Mouse (Mus musculus): ENCODE results near the gene Sell. TPM values are rescaled to one million over a fixed set of nuclear protein-coding genes. Genes with fewer than 3 reads are reported as not detected.
"Not testable (repeated sequence)": the region's sequence is repeated elsewhere in the genome, so short reads cannot be mapped to it uniquely, and the experiment has no call there.

Gene Sell
- total RNA-seq (2014; fragmentation: Nextera tagmentation) (5.4 and 8.0 TPM in 2 replicates), total RNA-seq (2017) (15.1 and 20.2 TPM in 2 replicates)

DNA sequence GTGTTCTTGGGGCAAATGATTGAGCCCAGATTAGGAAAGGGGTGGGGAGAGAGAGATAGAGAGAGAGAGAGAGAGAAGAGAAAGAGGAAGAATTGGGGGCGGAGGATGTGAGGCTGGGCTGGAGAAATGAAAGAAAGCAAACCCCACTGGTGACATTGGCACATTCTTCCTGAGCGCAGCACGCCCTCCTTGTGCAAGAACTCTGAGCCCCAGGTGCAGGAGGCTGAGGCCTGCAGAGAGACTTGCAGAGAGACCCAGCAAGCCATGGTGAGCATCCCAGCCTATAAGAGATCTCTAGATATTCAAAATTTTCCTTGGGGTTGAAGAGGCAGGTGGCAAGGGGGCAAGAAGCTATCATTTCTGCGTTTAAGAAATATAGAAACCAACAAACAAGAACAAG is at the start of gene Sell:
Sell (plus strand) TSS at position 58 of the 400 bp plus-strand sequence.
- no peak; the same call in 1 of the 2 replicates for ATAC-seq (replicated peaks; ENCODE audit: low FRiP score, low TSS enrichment, poor library complexity, severe bottlenecking)

DNA sequence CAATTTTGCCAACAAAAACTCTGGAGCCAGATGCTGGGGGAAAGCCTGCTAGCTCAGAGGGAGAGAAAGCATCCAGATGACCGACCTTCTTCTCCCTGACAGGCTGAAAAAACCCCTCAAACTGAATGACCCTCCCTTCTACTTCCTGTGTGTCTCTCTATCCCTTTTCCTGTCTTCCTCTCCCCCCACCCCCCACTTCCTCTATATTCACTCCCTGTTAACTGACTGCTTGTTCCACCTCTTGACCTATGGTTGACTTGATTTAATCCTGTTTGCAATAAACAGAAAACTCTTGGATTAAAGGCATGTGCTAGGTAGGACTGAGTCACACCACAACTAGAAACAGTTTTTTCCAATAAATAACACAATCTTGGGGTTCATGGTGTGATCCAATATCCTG is 47.2 kb upstream of the Sell start:
- ATAC-seq (replicated peaks; ENCODE audit: low FRiP score, low TSS enrichment, poor library complexity, severe bottlenecking) = no peak

DNA sequence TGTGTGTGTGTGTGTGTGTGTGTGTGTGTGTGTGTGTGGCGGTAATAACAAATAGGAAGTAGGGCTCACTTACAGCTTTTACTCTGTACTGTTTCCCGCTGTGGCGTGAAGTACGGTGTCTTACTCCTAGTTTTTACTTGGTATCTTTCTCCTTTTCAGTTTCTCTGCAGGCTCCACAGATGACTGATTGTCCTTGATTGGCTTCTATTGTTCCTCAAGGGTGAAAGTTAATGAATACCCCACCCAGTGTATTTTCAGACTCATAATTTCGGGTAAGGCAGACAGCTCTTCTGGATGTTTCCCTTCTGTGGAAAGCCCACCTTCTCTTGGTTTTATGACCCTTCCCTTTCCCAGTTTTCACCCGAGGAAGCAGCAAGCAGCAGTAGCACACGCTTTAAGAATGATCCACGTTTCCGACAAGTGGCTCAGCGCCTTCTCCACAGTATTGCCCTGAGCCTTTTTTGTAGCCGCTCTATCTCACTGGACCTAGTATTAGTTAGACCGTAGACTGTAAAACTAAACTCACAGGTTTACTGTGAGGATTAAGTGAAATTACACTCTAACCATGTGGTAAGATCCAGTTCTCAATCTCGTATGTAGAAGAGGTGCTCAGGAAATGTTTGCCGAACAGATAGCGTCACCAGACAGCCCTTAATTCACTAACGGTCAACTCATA is 43.4 kb upstream of the Sell start:
- no peak for ATAC-seq (replicated peaks; ENCODE audit: low FRiP score, low TSS enrichment, poor library complexity, severe bottlenecking)

DNA sequence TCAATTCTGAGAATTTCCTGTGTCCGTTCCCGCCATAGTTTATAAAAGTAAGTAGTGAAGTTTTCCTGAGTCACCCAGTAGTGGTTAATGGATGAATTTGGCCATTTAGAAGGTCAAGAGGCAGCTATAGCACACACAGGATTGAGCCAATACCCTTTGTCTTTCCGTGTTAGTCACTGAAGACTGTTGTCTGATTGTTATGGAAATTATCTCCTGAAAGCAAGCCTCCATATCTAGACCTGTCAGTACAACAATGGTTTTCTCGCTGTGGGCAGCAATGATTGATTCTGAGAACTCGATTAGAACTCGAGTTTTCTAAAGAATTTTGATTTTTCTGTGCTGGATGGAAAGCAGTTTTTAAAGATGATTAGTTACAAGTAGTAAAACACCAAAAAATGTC is 42.0 kb upstream of the Sell start:
- ATAC-seq (replicated peaks; ENCODE audit: low FRiP score, low TSS enrichment, poor library complexity, severe bottlenecking) = no peak

DNA sequence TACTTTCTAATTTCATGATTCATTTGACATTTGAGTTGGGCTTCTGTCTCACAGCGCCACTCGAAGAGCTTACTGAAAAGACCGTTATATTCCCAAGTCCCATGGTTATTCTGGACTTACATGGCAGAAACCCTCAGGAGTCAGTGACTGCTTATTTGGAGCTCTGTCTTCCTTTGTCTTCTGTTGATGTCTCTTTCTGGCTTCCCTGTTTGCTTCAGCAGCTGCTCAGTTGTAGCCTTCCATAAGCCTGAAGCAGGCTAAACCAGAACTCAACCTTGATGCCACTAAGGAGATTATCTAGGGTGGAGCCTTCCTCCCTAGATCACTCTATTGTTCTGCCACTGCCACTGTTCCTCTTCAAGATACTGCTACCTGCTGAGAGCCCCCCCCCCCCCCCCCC is 41.0 kb upstream of the Sell start:
- not testable (repeated sequence) for ATAC-seq (replicated peaks; ENCODE audit: low FRiP score, low TSS enrichment, poor library complexity, severe bottlenecking)

DNA sequence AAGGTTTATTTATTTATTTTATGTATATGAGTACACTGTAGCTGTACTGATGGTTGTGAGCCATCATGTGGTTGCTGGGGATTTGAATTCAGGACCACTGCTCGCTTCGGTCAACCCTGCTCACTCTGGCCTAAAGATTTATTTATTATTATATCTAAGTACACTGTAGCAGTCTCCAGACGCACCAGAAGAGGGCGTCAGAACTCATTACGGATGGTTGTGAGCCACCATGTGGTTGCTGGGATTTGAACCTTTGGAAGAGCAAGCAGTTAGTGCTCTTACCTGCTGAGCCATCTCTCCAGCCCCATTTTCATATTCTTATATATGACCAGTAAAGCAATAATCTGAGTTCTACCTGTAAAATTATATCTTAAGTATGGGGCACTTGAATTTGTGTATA is 39.7 kb upstream of the Sell start:
- ATAC-seq (replicated peaks; ENCODE audit: low FRiP score, low TSS enrichment, poor library complexity, severe bottlenecking) = not testable (repeated sequence)

DNA sequence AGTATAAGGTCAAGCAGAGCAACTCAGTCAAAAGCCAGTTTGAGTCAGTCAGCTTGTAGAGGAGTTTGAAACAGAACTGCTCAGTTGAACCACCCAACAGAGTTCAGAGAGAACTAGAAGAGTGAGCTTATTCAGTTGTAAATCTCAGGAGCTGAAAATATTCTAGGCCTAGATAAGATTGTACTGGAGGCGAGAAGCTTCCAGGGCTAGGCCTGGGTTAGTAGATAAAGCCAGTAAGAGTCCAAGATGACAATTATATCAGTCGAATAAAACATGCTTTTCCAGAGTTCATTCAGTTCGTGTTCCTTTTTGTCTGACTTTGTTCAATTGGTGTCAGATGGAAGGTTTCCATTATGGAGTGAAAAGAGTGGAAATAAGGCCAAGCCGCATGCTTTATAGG is 36.1 kb upstream of the Sell start:
- peak; percentile 52; the same call in 1 of the 2 replicates for ATAC-seq (replicated peaks; ENCODE audit: low FRiP score, low TSS enrichment, poor library complexity, severe bottlenecking)

DNA sequence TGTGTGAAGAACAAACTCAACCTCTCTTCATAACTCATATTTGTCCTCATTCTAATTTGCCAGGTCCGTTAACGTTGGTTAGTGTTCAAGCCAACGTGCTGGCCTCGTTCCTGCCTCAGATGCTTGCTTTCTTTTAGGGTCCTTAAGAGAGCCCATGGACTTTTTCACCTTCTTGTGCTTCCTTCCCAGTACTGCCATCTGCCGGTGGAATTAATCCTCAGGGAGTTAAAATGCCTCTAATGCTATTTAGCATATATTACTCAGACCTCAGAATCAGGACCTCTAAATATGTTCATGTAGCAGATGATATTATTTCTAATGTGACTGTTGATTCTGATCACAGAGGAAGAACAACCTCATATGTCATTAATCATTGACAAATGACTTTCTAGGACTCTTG is 34.4 kb upstream of the Sell start:
- ATAC-seq (replicated peaks; ENCODE audit: low FRiP score, low TSS enrichment, poor library complexity, severe bottlenecking) = 0 out of 2 replicates have a peak, but pooled peaks have one; percentile 57

DNA sequence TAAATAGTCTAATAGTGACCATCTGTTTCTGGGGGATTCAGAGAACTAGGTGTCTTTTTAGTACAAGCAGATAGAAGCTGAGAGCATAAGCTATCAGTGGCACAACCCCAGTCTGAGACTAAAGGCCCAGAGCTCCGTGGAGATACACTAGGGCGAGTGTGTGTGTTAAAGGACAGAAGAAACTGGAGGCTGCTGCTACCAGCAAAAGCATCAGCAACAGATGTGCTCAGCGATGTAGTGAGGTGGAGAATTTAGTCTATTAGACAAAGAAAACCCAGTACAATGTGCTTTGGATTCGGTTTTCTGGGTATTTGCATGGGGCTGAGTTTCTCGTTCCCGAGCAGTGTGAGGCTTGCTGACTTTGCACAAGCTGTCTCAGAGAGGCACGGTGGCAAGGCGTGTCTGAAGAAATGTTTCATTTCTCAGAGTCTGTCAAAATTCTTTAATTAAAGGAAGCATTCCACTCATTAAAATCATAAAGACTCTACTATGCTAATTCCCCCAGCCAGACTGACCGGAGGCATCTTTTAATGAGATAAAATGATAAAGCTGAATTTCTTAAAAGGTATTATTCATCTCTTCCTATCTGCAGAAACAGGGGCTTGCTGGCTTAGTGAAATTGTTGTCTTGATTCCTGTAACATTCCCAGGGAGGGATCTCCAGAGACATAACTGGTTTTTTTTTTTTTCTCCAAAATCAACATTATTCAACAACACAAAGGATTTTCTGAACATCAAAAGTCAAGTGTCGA is 21.2 kb upstream of the Sell start:
- ATAC-seq (replicated peaks; ENCODE audit: low FRiP score, low TSS enrichment, poor library complexity, severe bottlenecking) = no peak

DNA sequence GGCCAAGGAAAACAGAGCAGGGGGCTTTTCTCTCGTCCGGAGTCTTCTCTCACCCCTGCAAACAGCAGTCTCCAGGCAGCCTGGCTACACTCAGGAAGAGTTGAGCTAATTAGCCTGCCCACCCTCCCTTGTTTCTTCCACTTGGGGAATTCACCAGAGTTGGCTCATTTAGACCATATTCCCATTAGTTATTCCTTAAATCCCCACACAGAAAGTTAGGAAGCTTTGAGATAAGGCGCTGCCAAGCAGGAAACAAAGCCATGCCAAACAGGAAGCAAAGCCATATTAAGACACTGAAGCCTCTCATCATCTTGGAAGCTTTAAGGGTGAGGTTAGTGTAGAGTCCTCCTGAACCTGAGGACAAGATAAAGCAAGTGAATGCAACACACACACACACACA is 18.2 kb upstream of the Sell start:
- ATAC-seq (replicated peaks; ENCODE audit: low FRiP score, low TSS enrichment, poor library complexity, severe bottlenecking) = no peak

DNA sequence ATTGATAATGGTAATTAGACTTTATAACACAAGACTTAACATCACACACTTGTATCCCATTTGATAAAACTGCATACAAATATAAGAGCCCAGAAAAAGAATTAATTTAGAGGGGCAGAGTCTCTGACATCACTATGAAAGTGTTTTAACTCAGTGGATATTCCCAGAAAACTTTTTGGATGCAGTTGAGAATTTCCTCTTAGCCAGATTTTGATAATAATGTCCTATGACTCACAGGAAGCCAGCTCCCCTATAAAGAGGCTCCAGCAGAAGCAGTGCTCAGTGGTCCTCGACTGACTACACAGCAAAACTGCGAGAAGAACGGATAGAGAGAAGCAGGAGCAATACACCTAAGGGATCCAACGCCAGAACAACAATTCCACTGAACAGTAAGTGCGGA is 13.8 kb upstream of the Sell start, which contains the start of gene Sele:
Sele (plus strand) TSS at position 301 of the 400 bp plus-strand sequence.
- ATAC-seq (replicated peaks; ENCODE audit: low FRiP score, low TSS enrichment, poor library complexity, severe bottlenecking) = no peak

DNA sequence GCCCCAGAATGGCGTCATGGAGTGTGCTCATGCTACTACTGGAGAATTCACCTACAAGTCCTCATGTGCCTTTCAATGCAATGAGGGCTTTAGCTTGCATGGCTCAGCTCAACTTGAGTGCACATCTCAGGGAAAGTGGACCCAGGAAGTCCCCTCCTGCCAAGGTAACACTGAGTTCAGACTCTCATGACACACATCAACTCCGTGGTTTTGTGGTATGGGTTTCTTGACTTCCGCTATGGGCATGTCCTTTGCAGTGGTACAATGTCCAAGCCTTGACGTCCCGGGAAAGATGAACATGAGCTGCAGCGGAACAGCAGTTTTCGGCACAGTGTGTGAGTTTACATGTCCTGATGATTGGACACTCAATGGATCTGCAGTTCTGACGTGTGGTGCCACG is 8.2 kb upstream of the Sell start:
- no peak for ATAC-seq (replicated peaks; ENCODE audit: low FRiP score, low TSS enrichment, poor library complexity, severe bottlenecking)

DNA sequence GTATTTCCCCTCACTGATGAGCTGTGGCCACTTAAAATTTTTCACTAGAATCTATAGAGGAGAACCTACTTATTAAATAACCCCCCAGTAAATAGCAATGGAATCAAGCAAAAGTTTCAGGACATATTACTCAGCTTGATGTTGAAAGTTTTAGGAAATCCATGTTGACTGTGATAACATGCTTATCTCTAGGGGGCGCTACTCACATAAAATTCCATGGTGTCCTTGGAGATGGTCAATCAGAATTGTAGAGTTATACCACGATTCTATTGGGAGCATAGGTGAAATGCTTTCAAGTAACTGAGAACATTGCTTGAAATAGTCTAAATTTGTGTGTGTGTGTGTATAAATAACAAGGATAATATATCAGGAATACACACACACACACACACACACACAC is 7.0 kb upstream of the Sell start:
- ATAC-seq (replicated peaks; ENCODE audit: low FRiP score, low TSS enrichment, poor library complexity, severe bottlenecking) = 0 out of 2 replicates have a peak, but pooled peaks have one; percentile 53

DNA sequence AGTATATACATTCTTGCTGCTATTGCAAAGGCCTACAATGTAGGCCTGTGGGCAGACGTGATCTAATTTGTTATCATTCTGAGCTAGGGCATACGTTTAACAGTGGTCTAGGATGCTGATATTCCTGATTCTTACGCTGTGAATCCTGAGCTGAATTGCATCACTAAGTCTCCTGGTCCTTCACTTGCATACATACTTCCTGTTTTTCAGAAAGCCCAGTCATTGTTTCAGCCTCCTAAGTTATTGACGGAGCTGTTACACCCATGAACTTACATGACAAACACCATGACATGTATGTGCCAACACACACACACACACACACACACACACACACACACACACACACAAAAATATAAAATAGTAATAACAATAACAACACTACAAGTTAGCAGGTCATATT is 1.7 kb upstream of the Sell start:
- ATAC-seq (replicated peaks; ENCODE audit: low FRiP score, low TSS enrichment, poor library complexity, severe bottlenecking) = no peak

DNA sequence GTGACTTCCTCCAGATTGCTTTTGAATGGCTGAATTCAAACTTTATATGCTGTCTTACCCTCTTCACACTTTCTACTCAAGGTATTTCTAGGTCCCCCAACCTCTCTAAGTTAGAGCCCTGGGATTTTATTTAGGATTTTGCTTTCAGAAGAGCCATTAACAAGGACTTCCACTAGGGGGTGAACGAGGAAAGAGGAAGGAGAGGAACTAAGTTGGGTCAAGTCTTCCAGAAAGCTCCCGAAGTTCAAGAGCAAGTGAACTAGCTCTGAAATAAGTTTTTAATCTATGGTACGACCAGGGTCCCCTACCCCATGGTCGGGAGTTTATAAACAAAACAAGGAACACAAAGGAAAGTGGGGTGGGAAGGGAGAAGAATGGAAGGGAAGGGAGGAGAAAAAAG is 504 bp upstream of the Sell start:
- peak; percentile 78 for ATAC-seq (replicated peaks; ENCODE audit: low FRiP score, low TSS enrichment, poor library complexity, severe bottlenecking)

DNA sequence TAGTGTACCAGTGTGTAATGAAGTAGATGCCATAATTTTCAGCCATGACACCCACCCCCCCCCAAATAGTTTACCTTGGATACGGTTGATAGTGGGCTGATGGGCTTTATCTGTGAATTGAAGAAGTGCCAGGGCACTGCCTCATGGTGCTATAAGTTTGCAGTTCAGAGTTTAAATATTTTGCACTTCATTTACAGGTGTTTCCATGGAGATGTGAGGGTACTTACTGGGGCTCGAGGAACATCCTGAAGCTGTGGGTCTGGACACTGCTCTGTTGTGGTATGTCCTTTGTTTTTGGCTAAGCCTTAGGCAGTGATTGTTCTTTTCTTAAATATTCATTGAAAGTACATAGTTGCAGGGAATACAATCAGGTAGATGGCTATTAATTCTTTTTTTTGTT is 1.1 kb downstream of the Sell start:
- ATAC-seq (replicated peaks; ENCODE audit: low FRiP score, low TSS enrichment, poor library complexity, severe bottlenecking) = no peak

DNA sequence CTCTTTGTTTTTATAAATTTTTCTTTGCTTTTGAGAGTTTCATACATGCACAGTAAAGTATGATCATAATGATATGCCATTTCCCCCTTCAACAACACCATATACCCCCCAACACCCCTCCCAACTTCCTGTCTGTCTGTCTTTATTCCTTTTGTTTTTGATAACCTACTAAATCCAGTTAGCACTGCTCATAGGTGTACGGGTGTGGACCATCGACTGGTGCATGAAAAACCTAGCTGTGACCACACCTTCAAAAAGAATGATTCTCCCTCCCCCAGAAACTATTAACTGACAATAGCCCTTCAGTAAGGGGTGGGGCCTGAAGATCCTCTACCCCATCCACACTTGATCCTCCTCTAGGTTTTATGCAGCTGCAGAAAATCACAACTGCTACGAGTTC is 2.0 kb downstream of the Sell start:
- no peak for ATAC-seq (replicated peaks; ENCODE audit: low FRiP score, low TSS enrichment, poor library complexity, severe bottlenecking)

DNA sequence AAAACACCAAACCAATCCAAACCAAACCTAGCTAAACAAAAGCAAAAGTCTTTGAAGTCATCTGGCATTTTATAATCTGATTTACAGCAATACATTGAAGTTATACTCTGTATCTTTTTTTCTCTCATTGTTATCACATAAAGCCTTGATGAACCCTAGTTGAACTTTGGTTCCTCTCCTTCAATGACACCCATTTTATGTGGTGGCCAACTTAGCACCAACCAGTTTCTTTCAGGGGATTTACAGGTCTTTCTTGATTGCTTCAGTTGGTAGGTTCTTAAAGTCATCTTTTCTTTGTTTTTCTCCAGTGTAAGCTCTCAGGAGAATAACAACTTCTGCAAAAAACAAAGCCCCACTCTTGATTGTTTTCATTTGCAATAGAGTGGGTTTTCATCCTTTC is 7.5 kb downstream of the Sell start:
- no peak for ATAC-seq (replicated peaks; ENCODE audit: low FRiP score, low TSS enrichment, poor library complexity, severe bottlenecking)

DNA sequence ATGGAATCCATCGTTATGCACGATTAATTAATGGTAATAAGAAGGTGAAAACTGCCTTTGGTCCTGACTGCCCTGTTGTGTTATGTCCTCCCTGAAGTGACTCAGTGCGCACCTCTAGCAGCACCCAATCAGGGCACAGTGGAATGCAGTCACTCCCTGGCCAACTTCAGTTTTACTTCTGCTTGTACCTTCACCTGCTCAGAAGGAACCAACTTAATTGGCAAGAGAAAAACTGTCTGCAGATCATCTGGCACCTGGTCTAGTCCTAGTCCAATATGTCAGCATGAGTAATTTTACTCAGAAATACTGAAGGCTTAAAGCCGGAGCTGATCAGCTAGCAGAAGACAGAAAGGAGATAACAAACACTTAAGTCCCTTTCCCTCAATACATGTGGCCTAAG is 8.7 kb downstream of the Sell start:
- no peak for ATAC-seq (replicated peaks; ENCODE audit: low FRiP score, low TSS enrichment, poor library complexity, severe bottlenecking)

DNA sequence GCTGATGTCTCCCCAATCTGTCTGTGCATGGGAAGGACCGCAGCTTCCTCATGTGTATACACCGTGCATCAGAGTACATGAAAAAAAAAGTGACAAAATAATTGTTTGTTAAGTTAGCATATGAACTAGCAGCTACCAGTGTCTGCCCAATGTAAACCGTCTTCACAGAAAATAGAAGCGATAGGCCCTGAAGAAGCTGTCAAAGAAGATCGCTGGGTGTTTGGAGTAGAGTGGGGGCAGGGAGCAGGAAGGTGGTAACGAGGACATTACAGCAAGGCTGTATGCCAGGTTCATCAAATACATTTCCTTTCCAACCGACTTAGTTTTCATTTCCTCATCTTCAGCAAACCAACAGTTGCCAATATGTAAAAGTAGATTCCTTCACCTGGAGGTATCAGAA is 9.3 kb downstream of the Sell start:
- ATAC-seq (replicated peaks; ENCODE audit: low FRiP score, low TSS enrichment, poor library complexity, severe bottlenecking) = no peak

DNA sequence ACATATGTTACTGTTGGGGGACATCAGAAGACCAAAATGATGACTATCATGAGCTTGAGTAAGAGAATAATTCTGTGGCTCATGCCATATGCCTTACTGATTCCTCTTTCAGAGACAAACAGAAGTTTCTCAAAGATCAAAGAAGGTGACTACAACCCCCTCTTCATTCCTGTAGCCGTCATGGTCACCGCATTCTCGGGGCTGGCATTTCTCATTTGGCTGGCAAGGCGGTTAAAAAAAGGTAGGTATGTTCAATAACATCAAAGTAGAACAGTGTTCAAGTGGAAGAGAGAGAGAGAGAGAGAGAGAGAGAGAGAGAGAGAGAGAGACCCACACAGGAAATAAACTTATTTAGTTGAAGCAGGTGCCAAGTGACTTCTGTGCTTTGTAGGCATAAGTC is 10.2 kb downstream of the Sell start:
- ATAC-seq (replicated peaks; ENCODE audit: low FRiP score, low TSS enrichment, poor library complexity, severe bottlenecking) = no peak
